ENCODE assay signal across 8 mouse cellular contexts in genomic region chr5:137601365-137601729, GRCm38 (mm10). TPM values are rescaled to one million over a fixed set of nuclear protein-coding genes. Genes with fewer than 3 reads are reported as not detected.
A peak's percentile ranks its signal among the peaks of the same experiment; 100 is the strongest.
DNase-seq lines count a peak whose midpoint lies in the region; ATAC-seq and TF ChIP-seq lines count a peak whose summit lies in the region.

No protein-coding gene starts in this region.

- H3K27me3 ChIP-seq in kidney, adult 2 months (replicated peaks; ENCODE audit: control insufficient read depth, insufficient read depth, low read length): no peaks in the 10 kb centered on the region
- no peaks in the 10 kb centered on the region for H3K27me3 ChIP-seq in hindbrain, embryonic 14.5 days (ENCODE audit: control insufficient read depth, insufficient read depth, low read length)
- no peaks in the 10 kb centered on the region for H3K27me3 ChIP-seq in liver, embryonic 16.5 days (ENCODE audit: control insufficient read depth, insufficient read depth, low read depth, low read length)
- H3K27me3 ChIP-seq in small intestine, adult 2 months (ENCODE audit: control insufficient read depth, insufficient read depth, low read length): no peaks in the 10 kb centered on the region

- no peaks in the 10 kb centered on the region for H3K9me3 ChIP-seq in hindbrain, embryonic 14.5 days (ENCODE audit: control insufficient read depth, low read length)
- no peaks in the 10 kb centered on the region for H3K9me3 ChIP-seq in liver, embryonic 16.5 days (replicated peaks; ENCODE audit: control insufficient read depth, low read length)

- ATAC-seq in erythroid progenitor cell, adult 5-6 weeks (replicated peaks; ENCODE audit: low FRiP score, poor library complexity, severe bottlenecking): peak; percentile 9; the same call in 1 of the 2 replicates
- ATAC-seq in hindbrain, embryonic 14.5 days (ENCODE audit: low FRiP score): no peak
- no peak for ATAC-seq in liver, embryonic 16.5 days (ENCODE audit: low read depth)

- H3K9ac ChIP-seq in hindbrain, embryonic 14.5 days: peak overlapping the region; percentile 32
- H3K9ac ChIP-seq in liver, embryonic 16.5 days (ENCODE audit: low read depth, low read length): peak overlapping the region; percentile 71

- H3K36me3 ChIP-seq in kidney, adult 2 months (ENCODE audit: control insufficient read depth, insufficient read depth, low read length): no peaks in the 10 kb centered on the region
- peaks cover 12% of the 10 kb centered on the region; the same call in 1 of the 2 replicates for H3K36me3 ChIP-seq in hindbrain, embryonic 14.5 days (replicated peaks; ENCODE audit: control insufficient read depth, insufficient read depth)
- no peaks in the 10 kb centered on the region for H3K36me3 ChIP-seq in liver, embryonic 16.5 days (ENCODE audit: control insufficient read depth, insufficient read depth)
- peaks cover 2% of the 10 kb centered on the region; the same call in 1 of the 2 replicates for H3K36me3 ChIP-seq in small intestine, adult 2 months (ENCODE audit: control insufficient read depth, insufficient read depth, low read length)

- under 1% methylated on average over 22 of the region's 22 CpGs for WGBS in kidney, adult 2 months
- under 1% methylated on average over 22 of the region's 22 CpGs for WGBS in hindbrain, embryonic 14.5 days
- under 1% methylated on average over 22 of the region's 22 CpGs for WGBS in liver, embryonic 16.5 days (ENCODE audit: insufficient replicate concordance)
- under 1% methylated on average over 22 of the region's 22 CpGs for whole genome bisulfite sequencing in small intestine, adult 2 months

- H3K4me2 ChIP-seq in hindbrain, embryonic 14.5 days (replicated peaks): peak overlapping the region; percentile 83
- peak overlapping the region; percentile 99 for H3K4me2 ChIP-seq in liver, embryonic 16.5 days (ENCODE audit: low read depth, low read length)

- TF ChIP-seq CTCF in kidney, adult 2 months (conservative IDR thresholded peaks at IDR 0.05; ENCODE audit: insufficient read depth, insufficient read length, low read depth, low read length): no peak
- TF ChIP-seq CTCF in small intestine, adult 2 months (IDR thresholded peaks at IDR 0.05; ENCODE audit: extremely low read depth, insufficient read length, insufficient replicate concordance, low read depth, low read length): no peak

- no peak for DNase-seq in kidney, adult 2 months
- DNase-seq in kidney, adult 8-10 months: no peak
- peak; percentile 39 for DNase-seq in hindbrain, embryonic 14.5 days (ENCODE audit: low spot score)
- DNase-seq in urinary bladder, postnatal 4 days (ENCODE audit: low spot score in 2 of 2): no peak
- DNase-seq in right cerebral cortex, adult 2 months (ENCODE audit: low spot score in 2 of 2): no peak

- H3K27ac ChIP-seq in kidney, adult 2 months (ENCODE audit: insufficient read depth, low read depth, low read length): peak overlapping the region; percentile 79
- H3K27ac ChIP-seq in hindbrain, embryonic 14.5 days: no peak overlapping the region
- H3K27ac ChIP-seq in liver, embryonic 16.5 days (ENCODE audit: low read length): peak overlapping the region; percentile 91
- peak overlapping the region; percentile 88 for H3K27ac ChIP-seq in small intestine, adult 2 months (ENCODE audit: insufficient read depth, low read depth, low read length)

- H3K4me3 ChIP-seq in kidney, adult 2 months (ENCODE audit: insufficient read depth, low read depth, low read length): peak overlapping the region; percentile 62
- peak overlapping the region; percentile 61 for H3K4me3 ChIP-seq in hindbrain, embryonic 14.5 days (replicated peaks; ENCODE audit: low read length)
- H3K4me3 ChIP-seq in liver, embryonic 16.5 days (ENCODE audit: low read depth, low read length): peak overlapping the region; percentile 81
- peak overlapping the region; percentile 62 for H3K4me3 ChIP-seq in small intestine, adult 2 months (ENCODE audit: low read depth, low read length)

- peaks cover 11% of the 10 kb centered on the region; the same call in 1 of the 2 replicates for H3K4me1 ChIP-seq in kidney, adult 2 months (ENCODE audit: control insufficient read depth, insufficient read depth, low read length)
- peaks cover 12% of the 10 kb centered on the region for H3K4me1 ChIP-seq in hindbrain, embryonic 14.5 days (replicated peaks; ENCODE audit: control insufficient read depth, insufficient read depth, low read length)
- H3K4me1 ChIP-seq in liver, embryonic 16.5 days (ENCODE audit: control insufficient read depth, low read depth, low read length): peaks cover 45% of the 10 kb centered on the region
- peaks cover 13% of the 10 kb centered on the region for H3K4me1 ChIP-seq in small intestine, adult 2 months (ENCODE audit: control insufficient read depth, insufficient read depth, insufficient read length, low read length)

- TF ChIP-seq POLR2A in kidney, adult 2 months (IDR thresholded peaks at IDR 0.05; ENCODE audit: low read depth, low read length): no peak
- TF ChIP-seq POLR2A in small intestine, adult 2 months (IDR thresholded peaks at IDR 0.05; ENCODE audit: low read depth, low read length): no peak

RNA-seq across cellular contexts. Expression of gene Mospd3, which starts 0.5 kb away (rescaled TPM):
- polyA plus RNA-seq in kidney, adult 2 months (2012; rRNA removed): 84.2 and 86.6 TPM in 2 replicates
- 36.9 and 44.3 TPM in 2 replicates for total RNA-seq in erythroid progenitor cell, adult 5-6 weeks (2015; ENCODE audit: low replicate concordance)
- total RNA-seq in erythroid progenitor cell, adult 5-6 weeks (2017; ENCODE audit: low replicate concordance): 8.5 TPM in 1 of 2 replicates, not detected in the other
- polyA plus RNA-seq in hindbrain, embryonic 14.5 days (2014; fragmentation: Nextera tagmentation; extraction: Ambion mirVana): 81.7 and 85.4 TPM in 2 replicates
- polyA plus RNA-seq in liver, embryonic 16.5 days (2015; fragmentation: Nextera tagmentation; extraction: Ambion mirVana): 21.3 and 23.1 TPM in 2 replicates
- polyA plus RNA-seq in small intestine, adult 2 months (2012; rRNA removed): 89.7 and 164 TPM in 2 replicates

RNA-seq across cellular contexts. Expression of gene Pcolce, which starts 12.2 kb away (rescaled TPM):
- polyA plus RNA-seq in kidney, adult 2 months (2012; rRNA removed): 160 and 179 TPM in 2 replicates
- total RNA-seq in erythroid progenitor cell, adult 5-6 weeks (2015; ENCODE audit: low replicate concordance): 1.7 and 3.2 TPM in 2 replicates
- total RNA-seq in erythroid progenitor cell, adult 5-6 weeks (2017; ENCODE audit: low replicate concordance): 1.0 TPM in 1 of 2 replicates, not detected in the other
- 23.9 and 28.5 TPM in 2 replicates for polyA plus RNA-seq in hindbrain, embryonic 14.5 days (2014; fragmentation: Nextera tagmentation; extraction: Ambion mirVana)
- 15.0 and 21.5 TPM in 2 replicates for polyA plus RNA-seq in liver, embryonic 16.5 days (2015; fragmentation: Nextera tagmentation; extraction: Ambion mirVana)
- 30.4 and 31.1 TPM in 2 replicates for polyA plus RNA-seq in small intestine, adult 2 months (2012; rRNA removed)

RNA-seq across cellular contexts. Expression of gene Fbxo24, which starts 27.5 kb away (rescaled TPM):
- polyA plus RNA-seq in kidney, adult 2 months (2012; rRNA removed): 0.20 and 0.41 TPM in 2 replicates
- total RNA-seq in erythroid progenitor cell, adult 5-6 weeks (2015; ENCODE audit: low replicate concordance): not detected in 2 replicates
- total RNA-seq in erythroid progenitor cell, adult 5-6 weeks (2017; ENCODE audit: low replicate concordance): not detected in 2 replicates
- 0.12 TPM in 1 of 2 replicates, not detected in the other for polyA plus RNA-seq in hindbrain, embryonic 14.5 days (2014; fragmentation: Nextera tagmentation; extraction: Ambion mirVana)
- 0.07 and 0.13 TPM in 2 replicates for polyA plus RNA-seq in liver, embryonic 16.5 days (2015; fragmentation: Nextera tagmentation; extraction: Ambion mirVana)
- 0.08 and 0.19 TPM in 2 replicates for polyA plus RNA-seq in small intestine, adult 2 months (2012; rRNA removed)

RNA-seq across cellular contexts. Expression of gene Lrch4, which starts 27.6 kb away (rescaled TPM):
- 39.4 and 45.5 TPM in 2 replicates for polyA plus RNA-seq in kidney, adult 2 months (2012; rRNA removed)
- total RNA-seq in erythroid progenitor cell, adult 5-6 weeks (2015; ENCODE audit: low replicate concordance): 46.9 and 75.0 TPM in 2 replicates
- 32.0 and 37.7 TPM in 2 replicates for total RNA-seq in erythroid progenitor cell, adult 5-6 weeks (2017; ENCODE audit: low replicate concordance)
- 19.0 and 23.4 TPM in 2 replicates for polyA plus RNA-seq in hindbrain, embryonic 14.5 days (2014; fragmentation: Nextera tagmentation; extraction: Ambion mirVana)
- polyA plus RNA-seq in liver, embryonic 16.5 days (2015; fragmentation: Nextera tagmentation; extraction: Ambion mirVana): 25.1 and 26.8 TPM in 2 replicates
- 38.4 and 54.1 TPM in 2 replicates for polyA plus RNA-seq in small intestine, adult 2 months (2012; rRNA removed)

RNA-seq across cellular contexts. Expression of gene Gm20605, which starts 27.6 kb away (rescaled TPM):
- polyA plus RNA-seq in kidney, adult 2 months (2012; rRNA removed): 12.2 and 19.8 TPM in 2 replicates
- 17.3 and 25.2 TPM in 2 replicates for total RNA-seq in erythroid progenitor cell, adult 5-6 weeks (2015; ENCODE audit: low replicate concordance)
- 6.1 and 17.1 TPM in 2 replicates for total RNA-seq in erythroid progenitor cell, adult 5-6 weeks (2017; ENCODE audit: low replicate concordance)
- 5.3 and 6.5 TPM in 2 replicates for polyA plus RNA-seq in hindbrain, embryonic 14.5 days (2014; fragmentation: Nextera tagmentation; extraction: Ambion mirVana)
- polyA plus RNA-seq in liver, embryonic 16.5 days (2015; fragmentation: Nextera tagmentation; extraction: Ambion mirVana): 5.2 and 6.1 TPM in 2 replicates
- polyA plus RNA-seq in small intestine, adult 2 months (2012; rRNA removed): 19.1 and 29.0 TPM in 2 replicates
